Mouse (Mus musculus): ENCODE data around the gene Bub3. TPM values are rescaled to one million over a fixed set of nuclear protein-coding genes. Genes with fewer than 3 reads are reported as not detected.

Bub3 gene
- polyA plus RNA-seq, 1 experiment from 2014 or later = 222 TPM

Other genes with a start within 250 kb of the Bub3 start
- not detected in 2 replicates for gene Cuzd1, start 237.9 kb upstream of the Bub3 start, polyA plus RNA-seq (2015; fragmentation: Nextera tagmentation; extraction: Ambion mirVana)
- gene Fam24b, start 230.7 kb upstream of the Bub3 start, polyA plus RNA-seq (2015; fragmentation: Nextera tagmentation; extraction: Ambion mirVana) = not detected in 2 replicates
- 0.24 TPM in 1 of 2 replicates, not detected in the other for gene Fam24a, start 226.4 kb upstream of the Bub3 start, polyA plus RNA-seq (2015; fragmentation: Nextera tagmentation; extraction: Ambion mirVana)
- 22.1 and 22.7 TPM in 2 replicates for gene 2310057M21Rik, start 197.5 kb upstream of the Bub3 start, polyA plus RNA-seq (2015; fragmentation: Nextera tagmentation; extraction: Ambion mirVana)
- gene Pstk, start 189.1 kb upstream of the Bub3 start, polyA plus RNA-seq (2015; fragmentation: Nextera tagmentation; extraction: Ambion mirVana) = 62.6 and 63.0 TPM in 2 replicates
- gene Ikzf5, start 149.7 kb upstream of the Bub3 start, polyA plus RNA-seq (2015; fragmentation: Nextera tagmentation; extraction: Ambion mirVana) = 14.9 and 16.4 TPM in 2 replicates
- 99.4 and 101 TPM in 2 replicates for gene Acadsb, start 149.6 kb upstream of the Bub3 start, polyA plus RNA-seq (2015; fragmentation: Nextera tagmentation; extraction: Ambion mirVana)
- gene Hmx3, start 17.4 kb upstream of the Bub3 start, polyA plus RNA-seq (2015; fragmentation: Nextera tagmentation; extraction: Ambion mirVana) = not detected in 2 replicates
- gene Hmx2, start 11.4 kb upstream of the Bub3 start, polyA plus RNA-seq (2015; fragmentation: Nextera tagmentation; extraction: Ambion mirVana) = 0.22 TPM in 1 of 2 replicates, not detected in the other

All from kidney, embryonic 15.5 days (tissue).